Mouse (Mus musculus) heart, postnatal 10 days (tissue): ENCODE results near the gene Stat6. TPM values are rescaled to one million over a fixed set of nuclear protein-coding genes. Genes with fewer than 3 reads are reported as not detected.

ENCODE experiments used
- DNase-seq, 2 experiments: peaks; one replicate each; pipeline ENCODE4 v3.0.0; 2021
- intact Hi-C: fragments of 180-260 bp; cut with DNase I; formaldehyde crosslinking; loops from one replicate; pipeline ENCODE4 v1.15.1; 2025
- total RNA-seq, 2 experiments: library from RNA; stranded (reverse); gene quantifications; 2 replicates each; pipeline ENCODE4 v1.2.3; 2021

The Stat6 gene
- total RNA-seq, 2 experiments from 2014 or later: 45.9 to 46.8 TPM

- intact Hi-C loops: loop anchor here (2.0 to 10.0 kb wide), 3 partner anchors 25 to 473 kb away; partner anchors contain the start of genes Arhgef25, Dtx3 and Stat6
- peak; percentile 92 to 93 for DNase-seq
Observed at GRCm38 (mm10) chr10:127667269-127668092, 24.7 kb downstream of the Stat6 start.

GRCm38 (mm10) chr10:127668093-127669050, 25.6 kb downstream of the Stat6 start, which contains the start of gene Nab2:
TSS of gene Nab2 (minus strand) at chr10:127668568.
- peak; percentile 86 to 87 for DNase-seq
- intact Hi-C loops: loop anchor here (10.0 kb wide), 2 partner anchors 374 to 474 kb away; partner anchors contain the start of genes Arhgef25 and Dtx3

DNA sequence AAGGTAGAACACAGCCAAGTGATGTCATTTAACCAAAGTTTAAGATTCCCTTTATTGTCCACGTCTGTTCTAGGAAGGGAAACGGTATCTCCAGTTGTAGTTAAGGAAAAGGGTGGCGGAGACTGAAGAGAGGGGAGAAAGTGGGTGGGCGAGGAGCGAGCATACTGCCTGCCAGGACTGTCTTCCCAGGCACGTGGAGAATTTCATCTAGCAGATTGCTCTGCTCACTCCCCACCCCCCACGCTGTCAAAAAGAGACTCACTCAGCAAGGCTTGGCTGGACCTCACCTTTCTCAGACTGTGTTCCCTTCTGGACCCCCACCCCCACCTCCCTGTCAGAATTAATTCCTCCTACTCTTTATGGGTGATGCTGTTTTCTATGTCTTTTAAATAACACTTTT, 26.4 kb downstream of the Stat6 start:
- DNase-seq: peak; percentile 46 to 58
- intact Hi-C loops: loop anchor here (10.0 kb wide), 2 partner anchors 374 to 474 kb away; partner anchors contain the start of genes Arhgef25 and Dtx3

DNA sequence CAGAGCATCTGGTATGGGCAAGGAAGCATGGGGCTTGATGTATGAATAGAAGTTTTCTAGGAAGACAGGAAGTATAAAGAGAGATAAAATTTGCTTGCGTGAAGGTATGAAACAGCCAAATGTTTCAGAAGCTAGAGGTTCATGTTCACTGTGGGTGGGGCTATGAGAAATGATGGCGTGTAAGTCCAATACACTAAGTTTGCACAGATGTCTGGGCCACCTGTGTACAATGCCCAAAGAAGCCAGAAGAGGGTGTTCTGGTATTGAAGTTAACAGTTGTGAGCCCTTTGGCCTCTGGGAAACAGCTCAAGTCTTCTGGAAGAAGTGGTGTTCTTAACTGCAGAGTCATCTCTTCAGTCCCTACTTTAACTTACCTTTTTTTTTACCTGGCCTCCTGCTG, 27.4 kb downstream of the Stat6 start:
- intact Hi-C loops: no loop called here
- no peak for DNase-seq

DNA sequence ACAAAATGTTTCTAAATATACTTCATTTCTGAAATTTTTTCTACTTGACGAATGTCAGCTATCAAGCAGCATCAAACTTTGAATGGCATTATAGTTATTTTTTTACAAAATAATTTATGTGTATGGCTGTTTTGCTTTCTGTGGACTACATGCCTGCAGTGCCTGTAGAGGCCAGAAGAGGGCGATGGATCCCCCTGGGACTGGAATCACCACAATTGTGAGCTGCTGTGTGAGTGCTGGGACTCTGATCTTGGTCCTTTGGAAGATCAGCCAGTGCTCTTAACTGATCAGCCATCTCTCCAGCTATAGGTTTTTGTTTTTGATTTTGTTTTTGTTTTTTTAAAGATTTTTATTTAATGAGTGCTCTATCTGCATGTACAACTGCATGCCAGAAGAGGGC, 28.5 kb downstream of the Stat6 start:
- peak in 1 of 2 experiments; percentile 53 for DNase-seq
- intact Hi-C loops: no loop called here

- intact Hi-C loops: no loop called here
- no peak for DNase-seq
Observed at GRCm38 (mm10) chr10:127674046-127674655, 31.4 kb downstream of the Stat6 start.

- intact Hi-C loops: loop anchor here (1.0 to 5.0 kb wide), 4 partner anchors 59 to 332 kb away; partner anchors contain the start of gene Hsd17b6
- DNase-seq: peak; percentile 95 to 96
Observed at GRCm38 (mm10) chr10:127674794-127675522, 32.2 kb downstream of the Stat6 start.

DNA sequence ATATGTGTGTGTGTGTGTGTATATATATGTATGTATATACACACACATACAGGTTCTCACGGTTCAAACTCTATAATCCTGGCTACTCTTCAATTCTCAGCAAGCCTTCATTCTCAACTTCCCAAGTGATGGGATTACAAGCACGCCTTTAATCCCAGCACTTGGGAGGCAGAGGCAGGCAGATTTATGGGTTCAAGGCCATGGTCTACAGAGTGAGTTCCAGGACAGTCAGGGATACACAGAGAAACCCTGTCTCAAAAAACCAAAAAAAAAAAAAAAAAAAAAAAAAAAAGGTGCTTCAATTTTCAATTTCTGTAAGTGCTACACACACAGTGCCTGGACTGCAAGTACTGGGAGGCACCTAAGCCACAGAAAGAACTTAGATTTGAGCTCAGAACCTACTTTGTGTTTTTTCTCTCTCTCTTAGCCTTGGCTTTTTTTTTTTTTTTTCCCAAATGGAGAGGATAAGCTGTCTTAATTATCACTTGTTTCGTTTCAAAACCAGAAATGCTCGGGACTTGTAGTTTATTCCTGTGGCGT, 33.1 kb downstream of the Stat6 start:
- DNase-seq: no peak
- intact Hi-C loops: loop anchor here (1.0 to 5.0 kb wide), 4 partner anchors 58 to 331 kb away; partner anchors contain the start of gene Hsd17b6

- DNase-seq: peak; percentile 95
- intact Hi-C loops: loop anchor here (5.0 kb wide), 3 partner anchors 110 to 330 kb away; partner anchors contain the start of gene Hsd17b6
Observed at GRCm38 (mm10) chr10:127676691-127677548, 34.1 kb downstream of the Stat6 start.

GRCm38 (mm10) chr10:127677591-127678336, 35.0 kb downstream of the Stat6 start:
- intact Hi-C loops: loop anchor here (5.0 kb wide), 3 partner anchors 110 to 330 kb away; partner anchors contain the start of gene Hsd17b6
- peak; percentile 76 to 81 for DNase-seq

- DNase-seq: no peak
- intact Hi-C loops: loop anchor here (5.0 kb wide), 3 partner anchors 112 to 328 kb away; partner anchors contain the start of gene Hsd17b6
Observed at GRCm38 (mm10) chr10:127679208-127679607, 36.4 kb downstream of the Stat6 start.

- intact Hi-C loops: loop anchor here (5.0 kb wide), 3 partner anchors 113 to 327 kb away; partner anchors contain the start of gene Hsd17b6
- DNase-seq: no peak
Observed at GRCm38 (mm10) chr10:127679881-127680280, 37.1 kb downstream of the Stat6 start.

DNA sequence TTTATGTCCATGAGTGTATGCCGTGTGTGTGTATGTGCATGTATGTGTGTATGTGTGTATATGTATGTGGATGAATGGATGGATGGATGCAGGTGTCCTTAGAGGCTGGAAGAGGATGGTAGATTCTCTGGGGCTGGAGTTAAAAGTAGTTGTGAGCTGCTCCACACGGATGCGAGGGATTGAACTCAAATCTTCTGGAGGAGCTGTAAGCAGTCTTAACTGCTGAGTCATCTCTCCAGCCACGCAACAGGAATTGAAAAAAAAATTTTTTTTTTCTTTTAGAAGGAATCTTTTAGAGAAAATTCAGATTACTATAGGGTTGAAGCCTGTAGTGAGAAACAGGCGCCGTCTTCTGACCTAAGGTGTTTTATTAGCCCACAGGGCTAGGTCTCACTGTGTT, 40.1 kb downstream of the Stat6 start:
- no peak for DNase-seq
- intact Hi-C loops: no loop called here

DNA sequence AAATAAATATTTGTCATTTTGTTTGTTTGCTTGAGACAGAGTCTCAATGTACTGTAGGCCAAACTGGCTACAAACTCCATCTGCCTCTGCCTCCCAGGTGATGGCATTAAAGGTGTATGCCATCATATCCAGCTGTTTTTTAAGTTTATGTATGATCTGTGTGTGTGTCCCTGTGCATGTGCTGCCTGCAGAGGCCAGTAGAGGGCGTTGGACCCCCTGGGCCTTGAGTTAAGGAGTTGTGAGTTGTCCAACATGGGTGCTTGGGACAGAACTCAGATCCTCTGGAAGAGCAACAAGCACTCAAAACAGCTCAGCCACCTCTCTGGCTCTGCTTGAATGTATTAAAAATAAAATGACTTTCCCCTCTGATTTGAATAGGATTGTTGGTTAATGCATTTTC, 48.3 kb downstream of the Stat6 start:
- intact Hi-C loops: loop anchor here (5.0 kb wide), 1 partner anchor 316 kb away; the partner anchor contains the start of gene Hsd17b6
- DNase-seq: no peak

GRCm38 (mm10) chr10:127694636-127695035, 51.9 kb downstream of the Stat6 start:
- peak; percentile 31 to 47 for DNase-seq
- intact Hi-C loops: loop anchor here (1.0 to 5.0 kb wide), 3 partner anchors 40 to 313 kb away; partner anchors contain the start of gene Hsd17b6

GRCm38 (mm10) chr10:127695775-127696174, 53.0 kb downstream of the Stat6 start:
- intact Hi-C loops: loop anchor here (2.0 kb wide), 1 partner anchor 241 kb away; no protein-coding TSS in a partner anchor
- no peak for DNase-seq

DNA sequence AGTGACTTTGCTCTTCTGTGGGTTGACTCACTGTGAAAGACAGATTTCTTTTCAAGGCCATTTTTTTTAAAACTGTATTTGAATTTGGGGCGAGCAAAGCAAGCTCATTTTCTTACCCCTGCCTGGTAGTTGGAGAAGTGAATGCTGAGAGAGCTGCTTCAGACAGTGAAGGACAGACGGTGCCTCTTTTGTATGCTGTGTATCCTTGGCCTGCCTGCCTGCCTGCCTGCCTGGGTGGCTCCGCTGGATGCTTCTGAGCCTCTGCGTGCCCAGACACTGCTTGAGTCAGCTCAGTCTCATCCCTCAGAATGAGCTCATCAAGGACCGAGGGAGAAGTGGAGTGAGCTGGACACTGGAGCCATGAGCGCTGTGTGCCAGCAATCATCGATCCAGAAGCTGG, 56.2 kb downstream of the Stat6 start:
- DNase-seq: no peak
- intact Hi-C loops: no loop called here
